ENCODE assay signal across 20 mouse cellular contexts in the genomic region with DNA sequence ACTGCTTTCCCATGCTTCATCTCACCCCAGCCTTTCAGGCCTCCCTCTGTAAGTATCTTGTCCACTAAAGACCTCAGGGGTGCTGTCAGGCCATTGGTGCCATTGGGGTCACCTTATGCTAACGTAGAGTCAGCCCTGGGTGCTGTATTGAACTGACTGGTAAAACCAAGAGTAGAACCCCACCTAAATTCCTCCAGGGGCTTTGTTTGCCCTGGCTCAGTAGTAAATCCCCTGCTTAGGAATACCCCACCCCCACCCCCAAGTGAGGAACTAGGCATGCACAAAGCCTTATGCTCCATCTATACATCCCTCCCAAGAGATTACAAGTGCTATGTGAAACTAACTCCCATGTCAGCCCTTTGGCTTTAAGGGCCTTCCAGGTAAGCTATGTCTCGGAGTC. TPM values are rescaled to one million over a fixed set of nuclear protein-coding genes. Genes with fewer than 3 reads are reported as not detected.
DNase-seq lines count a peak whose midpoint lies in the region; ATAC-seq and TF ChIP-seq lines count a peak whose summit lies in the region.
"Had no signal": no experiment of that assay in that cellular context is flagged by ENCODE, and none has a peak within 500 bp of the region (broad histone marks: within the 10 kb centered on the region; RNA-seq: fewer than 3 reads in every experiment).

No protein-coding gene starts in this region.

- no peak for TF ChIP-seq CTCF in liver, postnatal 0 days (IDR thresholded peaks at IDR 0.05; ENCODE audit: low read depth)
- TF ChIP-seq CTCF in cerebellum, adult 2 months (IDR thresholded peaks at IDR 0.05; ENCODE audit: borderline replicate concordance, insufficient read depth, low read depth, low read length), result no peak

- peak overlapping the region; percentile 85; the same call in 1 of the 2 replicates for H3K27ac ChIP-seq in heart, embryonic 11.5 days (ENCODE audit: low read depth, low read length)
- peak overlapping the region; percentile 49; the same call in 1 of the 2 replicates for H3K27ac ChIP-seq in midbrain, embryonic 10.5 days (replicated peaks)
- no peak overlapping the region for H3K27ac ChIP-seq in midbrain, embryonic 11.5 days (ENCODE audit: low read depth, low read length)
- peak overlapping the region; percentile 89 for H3K27ac ChIP-seq in liver, postnatal 0 days (ENCODE audit: low read depth)
- no peak overlapping the region for H3K27ac ChIP-seq in cerebellum, adult 2 months (ENCODE audit: insufficient read depth, low read length)
- H3K27ac ChIP-seq: embryonic facial prominence, embryonic 12.5 days; hindbrain, postnatal 0 days; neural tube, embryonic 12.5 days had no signal

- no peak overlapping the region for H3K4me3 ChIP-seq in heart, embryonic 11.5 days (ENCODE audit: low read depth, low read length)
- H3K4me3 ChIP-seq in midbrain, embryonic 10.5 days, result no peak overlapping the region
- H3K4me3 ChIP-seq in midbrain, embryonic 11.5 days (ENCODE audit: low read depth, low read length), result no peak overlapping the region
- no peak overlapping the region for H3K4me3 ChIP-seq in liver, postnatal 0 days (ENCODE audit: low read depth, low read length)
- no peak overlapping the region for H3K4me3 ChIP-seq in cerebellum, adult 2 months (replicated peaks; ENCODE audit: insufficient read depth, low read depth, low read length)
- H3K4me3 ChIP-seq: embryonic facial prominence, embryonic 12.5 days; neural tube, embryonic 12.5 days had no signal

- DNase-seq in heart, adult 18-20 months, result no peak
- DNase-seq in midbrain, embryonic 10.5 days (ENCODE audit: low spot score), result no peak
- DNase-seq in midbrain, embryonic 11.5 days (ENCODE audit: low spot score, missing footprints), result no peak
- peak; percentile 72 for DNase-seq in ZHBTc4 (ENCODE audit: low read depth, low spot score)
- DNase-seq in liver, postnatal 0 days, result no peak
- no peak for DNase-seq in cerebellum, adult 2 months
- DNase-seq: adrenal gland, adult 8-10 months; B cell, adult 2 months; cerebellum, adult 11 months; gastrocnemius, postnatal 25 days; kidney, adult 18-20 months; kidney, postnatal 14 days; right cerebral cortex, postnatal 25 days; thymus, postnatal 25 days had no signal

- peaks cover 8% of the 10 kb centered on the region for H3K36me3 ChIP-seq in heart, embryonic 11.5 days (ENCODE audit: control insufficient read depth, insufficient read depth, low read length)
- H3K36me3 ChIP-seq in midbrain, embryonic 10.5 days, result peaks cover 86% of the 10 kb centered on the region
- no peaks in the 10 kb centered on the region for H3K36me3 ChIP-seq in midbrain, embryonic 11.5 days (ENCODE audit: control insufficient read depth, insufficient read depth, low read length)
- H3K36me3 ChIP-seq in liver, postnatal 0 days (replicated peaks; ENCODE audit: insufficient read depth, low read length), result peaks cover 8% of the 10 kb centered on the region

- TF ChIP-seq EP300 in liver, postnatal 0 days (IDR thresholded peaks at IDR 0.05; ENCODE audit: low read depth), result no peak

- no peak for ATAC-seq in heart, embryonic 11.5 days (replicated peaks; ENCODE audit: insufficient number of reproducible peaks, low FRiP score, low TSS enrichment)
- no peak for ATAC-seq in midbrain, embryonic 11.5 days (ENCODE audit: low FRiP score)
- no peak for ATAC-seq in liver, postnatal 0 days
- ATAC-seq in monocyte, adult 5-6 weeks (replicated peaks; ENCODE audit: insufficient number of reproducible peaks, low FRiP score, low TSS enrichment, poor library complexity, severe bottlenecking), result no peak
- ATAC-seq: hindbrain, postnatal 0 days had no signal

- H3K9me3 ChIP-seq in heart, embryonic 11.5 days (replicated peaks; ENCODE audit: control insufficient read depth, low read length), result no peaks in the 10 kb centered on the region
- no peaks in the 10 kb centered on the region for H3K9me3 ChIP-seq in midbrain, embryonic 10.5 days (replicated peaks)
- no peaks in the 10 kb centered on the region for H3K9me3 ChIP-seq in midbrain, embryonic 11.5 days (ENCODE audit: control insufficient read depth, low read length)
- H3K9me3 ChIP-seq in liver, postnatal 0 days (ENCODE audit: low read length), result no peaks in the 10 kb centered on the region
- H3K9me3 ChIP-seq: embryonic facial prominence, embryonic 12.5 days; G1E; neural tube, embryonic 12.5 days had no signal

- no peak for TF ChIP-seq POLR2A in cerebellum, adult 2 months (IDR thresholded peaks at IDR 0.05; ENCODE audit: borderline replicate concordance, insufficient read depth, low read length)

- H3K27me3 ChIP-seq in heart, embryonic 11.5 days (ENCODE audit: control insufficient read depth, insufficient read depth, low read length), result no peaks in the 10 kb centered on the region
- H3K27me3 ChIP-seq in midbrain, embryonic 10.5 days (ENCODE audit: low read depth, poor library complexity, severe bottlenecking), result no peaks in the 10 kb centered on the region
- H3K27me3 ChIP-seq in midbrain, embryonic 11.5 days (ENCODE audit: control insufficient read depth, insufficient read depth, low read length), result no peaks in the 10 kb centered on the region
- no peaks in the 10 kb centered on the region for H3K27me3 ChIP-seq in liver, postnatal 0 days (ENCODE audit: insufficient read depth, low read length)
- H3K27me3 ChIP-seq in cerebellum, adult 2 months (ENCODE audit: control insufficient read depth, insufficient read depth, low read length), result no peaks in the 10 kb centered on the region
- H3K27me3 ChIP-seq: embryonic facial prominence, embryonic 12.5 days; neural tube, embryonic 12.5 days had no signal

- peaks cover 28% of the 10 kb centered on the region for H3K4me1 ChIP-seq in heart, embryonic 11.5 days (ENCODE audit: control insufficient read depth, insufficient read depth, low read length)
- peaks cover 9% of the 10 kb centered on the region for H3K4me1 ChIP-seq in midbrain, embryonic 10.5 days
- no peaks in the 10 kb centered on the region for H3K4me1 ChIP-seq in midbrain, embryonic 11.5 days (ENCODE audit: control insufficient read depth, insufficient read depth, low read length)
- H3K4me1 ChIP-seq in liver, postnatal 0 days (ENCODE audit: insufficient read depth), result peaks cover 37% of the 10 kb centered on the region
- H3K4me1 ChIP-seq in cerebellum, adult 2 months (ENCODE audit: control insufficient read depth, insufficient read depth, low read length), result peaks cover 5% of the 10 kb centered on the region
- H3K4me1 ChIP-seq: embryonic facial prominence, embryonic 12.5 days had no signal

- no peak overlapping the region for H3K9ac ChIP-seq in heart, embryonic 11.5 days (ENCODE audit: low read depth, low read length)
- no peak overlapping the region for H3K9ac ChIP-seq in midbrain, embryonic 11.5 days (ENCODE audit: low read length)
- peak overlapping the region; percentile 46; the same call in 1 of the 2 replicates for H3K9ac ChIP-seq in liver, postnatal 0 days (replicated peaks)
- H3K9ac ChIP-seq: embryonic facial prominence, embryonic 12.5 days; neural tube, embryonic 12.5 days had no signal

- WGBS in heart, embryonic 11.5 days (ENCODE audit: insufficient replicate concordance), result 87% methylated on average over 2 of the region's 2 CpGs
- 90% methylated on average over 2 of the region's 2 CpGs for WGBS in midbrain, embryonic 10.5 days
- WGBS in midbrain, embryonic 11.5 days, result 91% methylated on average over 2 of the region's 2 CpGs
- 88% methylated on average over 2 of the region's 2 CpGs for WGBS in liver, postnatal 0 days (ENCODE audit: insufficient replicate concordance)
- 97% methylated on average over 2 of the region's 2 CpGs for WGBS in cerebellum, adult 2 months

- no peak overlapping the region; the same call in 1 of the 2 replicates for H3K4me2 ChIP-seq in heart, embryonic 11.5 days
- no peak overlapping the region for H3K4me2 ChIP-seq in midbrain, embryonic 11.5 days
- H3K4me2 ChIP-seq in liver, postnatal 0 days (ENCODE audit: low read depth, low read length), result peak overlapping the region; percentile 52
- H3K4me2 ChIP-seq: embryonic facial prominence, embryonic 12.5 days; neural tube, embryonic 12.5 days had no signal

RNA-seq across cellular contexts. Expression of a gene that starts 10.9 kb away (rescaled TPM):
- polyA plus RNA-seq in heart, embryonic 11.5 days (2014; fragmentation: Nextera tagmentation; extraction: Ambion mirVana), result 44.0 and 47.2 TPM in 2 replicates
- 10 to 100 TPM; 57.7 to 61.2 TPM for total RNA-seq in heart, adult 18-20 months (2021)
- polyA plus RNA-seq in midbrain, embryonic 10.5 days (2016; fragmentation: Nextera tagmentation; extraction: Ambion mirVana), result 54.3 and 57.5 TPM in 2 replicates
- 53.4 and 63.1 TPM in 2 replicates for polyA plus RNA-seq in midbrain, embryonic 11.5 days (2014; fragmentation: Nextera tagmentation; extraction: Ambion mirVana)
- polyA plus RNA-seq in liver, postnatal 0 days (2015; fragmentation: Nextera tagmentation; extraction: Ambion mirVana), result 8.6 TPM in 2 replicates
- polyA plus RNA-seq in cerebellum, adult 2 months (2012; rRNA removed), result 51.0 and 57.1 TPM in 2 replicates
- total RNA-seq in monocyte, adult 5-6 weeks (2017), result 13.5 to 23.0 TPM (median 17.2 TPM) in 3 replicates

RNA-seq across cellular contexts. Expression of a gene that starts 31.6 kb away (rescaled TPM):
- polyA plus RNA-seq in heart, embryonic 11.5 days (2014; fragmentation: Nextera tagmentation; extraction: Ambion mirVana), result 1.5 and 1.7 TPM in 2 replicates
- 1 to 10 TPM; 1.2 to 2.9 TPM for total RNA-seq in heart, adult 18-20 months (2021)
- 6.0 and 7.1 TPM in 2 replicates for polyA plus RNA-seq in midbrain, embryonic 10.5 days (2016; fragmentation: Nextera tagmentation; extraction: Ambion mirVana)
- 2.9 and 3.2 TPM in 2 replicates for polyA plus RNA-seq in midbrain, embryonic 11.5 days (2014; fragmentation: Nextera tagmentation; extraction: Ambion mirVana)
- 13.6 and 14.2 TPM in 2 replicates for polyA plus RNA-seq in liver, postnatal 0 days (2015; fragmentation: Nextera tagmentation; extraction: Ambion mirVana)
- polyA plus RNA-seq in cerebellum, adult 2 months (2012; rRNA removed), result 0.28 and 0.29 TPM in 2 replicates
- total RNA-seq in monocyte, adult 5-6 weeks (2017), result 191 to 299 TPM (median 267 TPM) in 3 replicates

RNA-seq across cellular contexts. Expression of a gene that starts 35.0 kb away (rescaled TPM):
- 29.5 and 34.0 TPM in 2 replicates for polyA plus RNA-seq in heart, embryonic 11.5 days (2014; fragmentation: Nextera tagmentation; extraction: Ambion mirVana)
- total RNA-seq in heart, adult 18-20 months (2021), result 10 to 100 TPM; 62.0 to 62.2 TPM
- 32.0 and 37.1 TPM in 2 replicates for polyA plus RNA-seq in midbrain, embryonic 10.5 days (2016; fragmentation: Nextera tagmentation; extraction: Ambion mirVana)
- 57.9 and 59.9 TPM in 2 replicates for polyA plus RNA-seq in midbrain, embryonic 11.5 days (2014; fragmentation: Nextera tagmentation; extraction: Ambion mirVana)
- polyA plus RNA-seq in liver, postnatal 0 days (2015; fragmentation: Nextera tagmentation; extraction: Ambion mirVana), result 12.5 and 13.0 TPM in 2 replicates
- 53.1 and 53.4 TPM in 2 replicates for polyA plus RNA-seq in cerebellum, adult 2 months (2012; rRNA removed)
- 21.2 to 32.4 TPM (median 25.6 TPM) in 3 replicates for total RNA-seq in monocyte, adult 5-6 weeks (2017)

RNA-seq across cellular contexts. Expression of a gene that starts 35.1 kb away (rescaled TPM):
- polyA plus RNA-seq in heart, embryonic 11.5 days (2014; fragmentation: Nextera tagmentation; extraction: Ambion mirVana), result 10.9 and 11.8 TPM in 2 replicates
- total RNA-seq in heart, adult 18-20 months (2021), result 1 to 10 TPM; 4.8 to 7.6 TPM
- 20.4 and 21.6 TPM in 2 replicates for polyA plus RNA-seq in midbrain, embryonic 10.5 days (2016; fragmentation: Nextera tagmentation; extraction: Ambion mirVana)
- polyA plus RNA-seq in midbrain, embryonic 11.5 days (2014; fragmentation: Nextera tagmentation; extraction: Ambion mirVana), result 14.8 and 15.1 TPM in 2 replicates
- 7.8 and 8.5 TPM in 2 replicates for polyA plus RNA-seq in liver, postnatal 0 days (2015; fragmentation: Nextera tagmentation; extraction: Ambion mirVana)
- 30.9 and 31.3 TPM in 2 replicates for polyA plus RNA-seq in cerebellum, adult 2 months (2012; rRNA removed)
- 9.4 to 12.1 TPM (median 10.3 TPM) in 3 replicates for total RNA-seq in monocyte, adult 5-6 weeks (2017)

RNA-seq across cellular contexts. Expression of a gene that starts 47.5 kb away (rescaled TPM):
- 79.8 and 80.9 TPM in 2 replicates for polyA plus RNA-seq in heart, embryonic 11.5 days (2014; fragmentation: Nextera tagmentation; extraction: Ambion mirVana)
- total RNA-seq in heart, adult 18-20 months (2021), result 10 to 100 TPM; 45.3 to 50.9 TPM
- polyA plus RNA-seq in midbrain, embryonic 10.5 days (2016; fragmentation: Nextera tagmentation; extraction: Ambion mirVana), result 106 and 116 TPM in 2 replicates
- 64.5 and 68.0 TPM in 2 replicates for polyA plus RNA-seq in midbrain, embryonic 11.5 days (2014; fragmentation: Nextera tagmentation; extraction: Ambion mirVana)
- polyA plus RNA-seq in liver, postnatal 0 days (2015; fragmentation: Nextera tagmentation; extraction: Ambion mirVana), result 34.6 and 38.0 TPM in 2 replicates
- 25.9 and 26.4 TPM in 2 replicates for polyA plus RNA-seq in cerebellum, adult 2 months (2012; rRNA removed)
- 3.2 to 6.6 TPM (median 6.3 TPM) in 3 replicates for total RNA-seq in monocyte, adult 5-6 weeks (2017)

Comparison
In these comparisons a context has a peak if more than half of its experiments do, and no peak if none do; other contexts are left out.
1. H3K27ac ChIP-seq: peak in heart, embryonic 11.5 days (single experiment), midbrain, embryonic 10.5 days (single experiment) and liver, postnatal 0 days (single experiment); none in midbrain, embryonic 11.5 days (single experiment) and cerebellum, adult 2 months (single experiment).